Mouse (Mus musculus) naive thymus-derived CD4-positive, alpha-beta T cell, adult 2 months (primary cell): ENCODE data around the gene Khdrbs2.
"Not testable (repeated sequence)": the region's sequence is repeated elsewhere in the genome, so short reads cannot be mapped to it uniquely, and the experiment has no call there.

Experiments used
- DNase-seq: peaks from one replicate; pipeline ENCODE4 v3.0.0-alpha.2; 2011; ENCODE audit warnings: low read depth

Gene Khdrbs2

GRCm38 (mm10) chr1:32471022-32471421, 298.5 kb downstream of the Khdrbs2 start:
- no peak for DNase-seq

DNA sequence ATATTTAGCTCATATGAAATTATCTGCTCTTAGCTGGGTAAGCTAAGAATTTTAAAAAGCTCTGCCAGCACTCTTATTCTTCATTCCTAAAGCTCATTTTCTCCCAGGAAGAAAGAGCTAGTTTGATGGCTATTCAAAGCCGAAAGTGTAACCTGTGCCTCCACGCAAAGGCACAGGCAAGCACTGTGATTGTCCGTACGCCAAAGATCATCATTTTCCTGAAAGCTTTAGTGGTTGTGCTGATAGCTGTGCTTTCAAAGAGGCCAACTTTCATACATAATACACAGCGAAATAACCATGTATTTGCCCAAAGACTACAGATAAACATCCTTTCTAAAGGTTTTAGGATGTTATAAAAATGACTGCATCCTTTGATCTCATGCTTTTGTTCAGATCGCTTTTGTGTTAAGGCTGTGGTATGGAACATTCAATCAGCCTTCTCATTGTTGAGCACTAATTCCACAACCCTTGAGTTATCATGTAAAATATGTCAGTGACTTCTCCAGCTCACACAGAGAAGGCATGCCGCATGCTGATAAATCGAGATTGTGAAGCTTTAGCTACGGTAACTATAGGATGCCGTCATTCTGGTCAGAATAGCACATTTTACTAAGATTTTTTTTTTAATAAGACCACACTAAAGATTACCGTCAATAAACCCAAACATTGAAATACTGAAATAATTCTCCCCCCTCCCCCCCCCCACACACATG, 299.1 kb downstream of the Khdrbs2 start:
- no peak for DNase-seq

GRCm38 (mm10) chr1:32487944-32488343, 315.4 kb downstream of the Khdrbs2 start:
- DNase-seq = no peak

DNA sequence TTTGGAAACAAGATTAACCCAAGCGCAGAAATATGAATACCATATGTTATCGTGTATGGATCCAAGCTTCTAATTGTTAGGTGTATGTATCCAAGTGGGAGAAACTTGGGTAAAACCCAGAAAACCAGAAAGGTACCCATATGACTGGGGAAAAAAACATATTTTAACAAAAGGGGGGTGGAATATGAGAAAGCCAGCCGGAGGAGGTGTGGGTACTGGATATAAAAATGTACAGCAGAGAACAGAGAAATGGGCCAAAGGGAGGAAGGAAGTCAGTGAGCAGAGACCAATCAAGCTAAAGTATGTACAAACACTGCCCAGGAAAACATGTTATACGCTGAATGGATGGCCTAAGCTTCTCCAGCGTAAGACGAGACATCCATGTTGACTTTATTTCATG, 330.9 kb downstream of the Khdrbs2 start:
- no peak for DNase-seq

DNA sequence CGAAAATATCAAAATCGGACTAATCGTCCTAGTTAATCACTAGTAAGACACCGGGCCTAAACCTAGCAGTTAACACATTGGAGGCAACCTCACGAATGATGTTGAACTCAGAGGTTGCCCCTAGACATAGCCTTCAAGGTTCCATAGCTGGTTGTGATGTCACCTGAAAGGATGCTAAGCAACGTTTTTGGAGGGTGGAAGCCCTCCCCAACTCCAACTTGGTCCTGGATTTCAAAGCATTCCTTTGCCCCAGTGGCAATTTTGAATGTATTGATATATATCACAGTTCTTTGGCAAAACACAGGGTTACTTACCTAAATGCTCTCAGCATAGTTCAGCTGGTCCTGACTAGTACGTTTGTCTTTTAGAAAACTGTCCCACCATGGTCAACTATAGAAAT, 374.7 kb downstream of the Khdrbs2 start, which contains the start of gene Gm5415:
Gene Gm5415, minus strand, starts transcription at position 101 of the 400 bp plus-strand sequence.
- DNase-seq = not testable (repeated sequence)

DNA sequence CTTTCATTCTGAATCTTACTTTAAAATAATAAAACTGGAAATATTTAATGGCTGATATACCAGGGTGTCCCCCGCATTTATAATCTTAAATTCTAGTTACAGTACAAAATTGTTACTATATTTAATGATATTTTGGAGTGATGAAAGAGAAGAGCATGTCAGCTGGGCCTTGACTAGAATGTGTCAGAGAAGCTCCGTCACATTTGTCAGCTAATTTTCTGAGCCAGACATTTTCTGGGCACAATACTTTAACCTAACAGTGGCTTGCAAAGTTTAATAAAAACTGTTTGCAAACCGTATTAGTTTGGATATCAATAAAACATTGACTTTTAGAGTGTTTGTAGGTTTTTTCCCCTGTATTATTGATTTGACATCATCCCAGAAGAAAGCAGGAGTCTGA, 380.9 kb downstream of the Khdrbs2 start:
- DNase-seq = no peak

- no peak for DNase-seq
These were observed 381.4 kb downstream of the Khdrbs2 start for GRCm38 (mm10) chr1:32553925-32554324.

- DNase-seq = no peak
These were observed 396.4 kb downstream of the Khdrbs2 start for GRCm38 (mm10) chr1:32568901-32569300.

DNA sequence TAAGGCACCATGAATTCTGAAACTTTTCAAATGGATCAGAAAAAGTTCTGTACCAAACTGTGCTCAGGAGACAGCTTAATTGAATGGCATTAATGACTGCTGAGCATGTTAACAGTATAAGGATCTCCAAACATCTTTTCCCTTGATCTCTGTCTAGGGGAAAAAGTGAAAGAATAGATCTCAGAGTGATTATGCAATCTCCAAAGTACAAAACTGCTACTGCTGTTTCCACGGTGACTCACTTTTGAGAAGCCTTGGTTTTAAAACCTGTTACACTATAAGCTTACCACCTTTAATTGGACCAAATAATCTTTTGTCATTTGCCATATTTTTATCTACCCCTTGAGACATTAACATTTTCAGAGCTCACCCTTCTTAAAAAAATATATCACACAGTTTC, 453.5 kb downstream of the Khdrbs2 start:
- no peak for DNase-seq

- DNase-seq = no peak
These were observed 460.2 kb downstream of the Khdrbs2 start for GRCm38 (mm10) chr1:32632415-32633354.

GRCm38 (mm10) chr1:32633404-32633803, 460.9 kb downstream of the Khdrbs2 start:
- no peak for DNase-seq

GRCm38 (mm10) chr1:32639118-32639517, 466.6 kb downstream of the Khdrbs2 start:
- no peak for DNase-seq

GRCm38 (mm10) chr1:32649647-32650209, 477.2 kb downstream of the Khdrbs2 start:
- no peak for DNase-seq

DNA sequence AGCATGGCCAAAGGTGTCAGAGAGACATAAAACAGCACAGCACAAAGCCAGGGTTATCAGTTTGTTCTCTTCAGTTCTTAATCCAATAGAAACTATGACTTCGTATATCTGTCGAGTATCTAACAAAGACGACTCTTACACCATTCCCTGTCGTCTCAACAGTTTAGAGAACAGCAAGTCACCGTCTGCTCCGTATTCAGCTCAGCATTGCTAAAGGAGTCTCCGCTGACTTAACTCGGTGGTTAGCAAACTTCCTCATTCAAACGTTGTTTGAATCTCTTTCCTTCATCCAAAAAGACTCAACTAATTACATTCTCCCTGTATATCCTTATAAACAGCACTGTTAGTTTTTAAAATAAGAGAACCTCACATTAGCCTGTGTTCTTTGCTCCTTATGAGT, 521.3 kb downstream of the Khdrbs2 start:
- DNase-seq = no peak

DNA sequence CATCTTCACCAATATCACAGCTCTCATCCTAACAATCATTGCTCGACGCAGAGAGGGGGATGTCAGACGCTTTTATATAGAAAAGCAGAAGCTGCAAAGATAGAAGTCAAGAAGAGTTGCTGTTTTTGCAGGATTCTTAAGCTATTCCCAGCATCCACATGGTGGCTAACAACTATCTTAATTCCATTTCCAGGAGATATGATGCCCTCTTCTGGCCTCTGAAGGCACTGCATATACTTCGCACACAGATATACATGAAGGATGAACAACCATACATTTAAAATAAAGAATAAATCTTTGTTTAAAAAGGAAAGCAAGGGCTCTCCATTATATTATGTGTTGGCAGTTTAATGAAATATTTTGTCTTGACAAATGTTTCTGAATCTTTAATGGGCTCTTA, 527.6 kb downstream of the Khdrbs2 start:
- no peak for DNase-seq

DNA sequence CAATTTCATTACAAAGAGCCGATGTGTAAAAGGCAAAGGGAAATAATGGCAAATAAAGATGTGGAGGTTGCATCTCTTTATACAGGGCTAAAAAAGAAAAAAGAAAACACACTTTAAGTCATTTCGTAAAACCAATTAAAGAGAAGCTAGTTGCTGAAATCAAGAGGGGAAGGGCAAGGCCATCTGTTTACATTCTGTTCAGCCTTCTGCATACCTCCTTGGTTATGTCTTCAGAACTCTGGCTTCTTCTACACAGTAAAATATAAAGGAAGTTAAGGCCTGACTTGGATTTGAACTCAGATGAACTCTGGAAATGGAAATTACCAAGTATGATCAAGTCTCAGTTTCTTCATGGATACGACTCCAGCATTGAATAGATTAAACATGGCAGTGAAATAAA, 528.8 kb downstream of the Khdrbs2 start:
- DNase-seq = no peak
